In genomic region chr2:163823771-163824170, GRCm38 (mm10) we compare ENCODE assay signal across 9 mouse cellular contexts. TPM values are rescaled to one million over a fixed set of nuclear protein-coding genes. Genes with fewer than 3 reads are reported as not detected.
DNase-seq lines count a peak whose midpoint lies in the region; ATAC-seq lines count a peak whose summit lies in the region.
"Had no signal": no experiment of that assay in that cellular context is flagged by ENCODE, and none has a peak within 500 bp of the region (broad histone marks: within the 10 kb centered on the region; RNA-seq: fewer than 3 reads in every experiment).

No protein-coding gene starts in this region.

- no peak overlapping the region for H3K27ac ChIP-seq in midbrain, embryonic 11.5 days (ENCODE audit: low read depth, low read length)
- no peak overlapping the region for H3K27ac ChIP-seq in midbrain, embryonic 15.5 days
- no peak overlapping the region for H3K27ac ChIP-seq in heart, embryonic 13.5 days (replicated peaks)
- no peak overlapping the region for H3K27ac ChIP-seq in limb, embryonic 13.5 days
- H3K27ac ChIP-seq in neural tube, embryonic 15.5 days (replicated peaks): no peak overlapping the region

- peak overlapping the region; percentile 10; the same call in 1 of the 2 replicates for H3K4me2 ChIP-seq in midbrain, embryonic 11.5 days
- H3K4me2 ChIP-seq in midbrain, embryonic 15.5 days: no peak overlapping the region
- H3K4me2 ChIP-seq in heart, embryonic 13.5 days: peak overlapping the region; percentile 58
- peak overlapping the region; percentile 50 for H3K4me2 ChIP-seq in limb, embryonic 13.5 days (replicated peaks)
- peak overlapping the region; percentile 27 for H3K4me2 ChIP-seq in neural tube, embryonic 15.5 days

- intact Hi-C loops in left cerebral cortex, postnatal 25 days (cut with DNase I): loop anchor here (10.0 kb wide), 1 partner anchor 289 kb away; no protein-coding TSS in a partner anchor

- no peaks in the 10 kb centered on the region for H3K36me3 ChIP-seq in midbrain, embryonic 11.5 days (ENCODE audit: control insufficient read depth, insufficient read depth, low read length)
- no peaks in the 10 kb centered on the region for H3K36me3 ChIP-seq in midbrain, embryonic 15.5 days (replicated peaks)
- H3K36me3 ChIP-seq in heart, embryonic 13.5 days: no peaks in the 10 kb centered on the region
- H3K36me3 ChIP-seq in limb, embryonic 13.5 days: no peaks in the 10 kb centered on the region
- H3K36me3 ChIP-seq in neural tube, embryonic 15.5 days: no peaks in the 10 kb centered on the region

- no peak for DNase-seq in midbrain, embryonic 11.5 days (ENCODE audit: low spot score, missing footprints)
- DNase-seq in right cerebral cortex, postnatal 10 days (ENCODE audit: low spot score in 2 of 2): no peak
- no peak for DNase-seq in left cerebral cortex, postnatal 25 days (ENCODE audit: low spot score in 2 of 2)
- no peak for DNase-seq in right cerebral cortex, postnatal 4 days

- ATAC-seq in midbrain, embryonic 11.5 days (ENCODE audit: low FRiP score): peak; percentile 33; the same call in 1 of the 2 replicates
- ATAC-seq in midbrain, embryonic 15.5 days (replicated peaks): no peak
- no peak for ATAC-seq in heart, embryonic 13.5 days (ENCODE audit: extremely low read depth, insufficient number of reproducible peaks, low FRiP score, low TSS enrichment)
- ATAC-seq in limb, embryonic 13.5 days (ENCODE audit: low FRiP score, low read depth): peak; percentile 75
- no peak for ATAC-seq in neural tube, embryonic 15.5 days (ENCODE audit: low FRiP score)

- no peak overlapping the region for H3K9ac ChIP-seq in midbrain, embryonic 11.5 days (ENCODE audit: low read length)
- no peak overlapping the region for H3K9ac ChIP-seq in midbrain, embryonic 15.5 days
- peak overlapping the region; percentile 45; the same call in 1 of the 2 replicates for H3K9ac ChIP-seq in heart, embryonic 13.5 days
- 0 out of 2 replicates have a peak overlapping the region, but pooled peaks have one; percentile 4 for H3K9ac ChIP-seq in limb, embryonic 13.5 days
- H3K9ac ChIP-seq in neural tube, embryonic 15.5 days (replicated peaks): no peak overlapping the region

- no peaks in the 10 kb centered on the region for H3K27me3 ChIP-seq in midbrain, embryonic 11.5 days (ENCODE audit: control insufficient read depth, insufficient read depth, low read length)
- H3K27me3 ChIP-seq in midbrain, embryonic 15.5 days (replicated peaks): no peaks in the 10 kb centered on the region
- H3K27me3 ChIP-seq in heart, embryonic 13.5 days (replicated peaks): peaks cover 24% of the 10 kb centered on the region
- H3K27me3 ChIP-seq in limb, embryonic 13.5 days: no peaks in the 10 kb centered on the region
- H3K27me3 ChIP-seq in neural tube, embryonic 15.5 days (replicated peaks): no peaks in the 10 kb centered on the region; the same call in 1 of the 2 replicates

- no peaks in the 10 kb centered on the region for H3K9me3 ChIP-seq in midbrain, embryonic 11.5 days (ENCODE audit: control insufficient read depth, low read length)
- no peaks in the 10 kb centered on the region for H3K9me3 ChIP-seq in midbrain, embryonic 15.5 days
- H3K9me3 ChIP-seq in heart, embryonic 13.5 days: no peaks in the 10 kb centered on the region
- H3K9me3 ChIP-seq in limb, embryonic 13.5 days: no peaks in the 10 kb centered on the region
- H3K9me3 ChIP-seq in neural tube, embryonic 15.5 days (replicated peaks): no peaks in the 10 kb centered on the region

- 21% methylated on average over 11 of the region's 11 CpGs for WGBS in midbrain, embryonic 11.5 days
- 25% methylated on average over 11 of the region's 11 CpGs for WGBS in midbrain, embryonic 15.5 days
- 22% methylated on average over 11 of the region's 11 CpGs for WGBS in heart, embryonic 13.5 days
- WGBS in limb, embryonic 13.5 days: 16% methylated on average over 11 of the region's 11 CpGs
- WGBS in neural tube, embryonic 15.5 days: 21% methylated on average over 11 of the region's 11 CpGs

- no peak overlapping the region for H3K4me3 ChIP-seq in midbrain, embryonic 11.5 days (ENCODE audit: low read depth, low read length)
- H3K4me3 ChIP-seq in midbrain, embryonic 15.5 days: no peak overlapping the region
- peak overlapping the region; percentile 16; the same call in 1 of the 2 replicates for H3K4me3 ChIP-seq in heart, embryonic 13.5 days
- peak overlapping the region; percentile 18 for H3K4me3 ChIP-seq in limb, embryonic 13.5 days
- no peak overlapping the region for H3K4me3 ChIP-seq in neural tube, embryonic 15.5 days (replicated peaks)
- H3K4me3 ChIP-seq: myocyte had no signal

- H3K4me1 ChIP-seq in midbrain, embryonic 11.5 days (ENCODE audit: control insufficient read depth, insufficient read depth, low read length): peaks cover 4% of the 10 kb centered on the region; the same call in 1 of the 2 replicates
- no peaks in the 10 kb centered on the region for H3K4me1 ChIP-seq in midbrain, embryonic 15.5 days
- H3K4me1 ChIP-seq in heart, embryonic 13.5 days: peaks cover 8% of the 10 kb centered on the region
- H3K4me1 ChIP-seq in limb, embryonic 13.5 days: peaks cover 10% of the 10 kb centered on the region; the same call in 1 of the 2 replicates
- peaks cover 4% of the 10 kb centered on the region; the same call in 1 of the 2 replicates for H3K4me1 ChIP-seq in neural tube, embryonic 15.5 days

RNA-seq across cellular contexts. Expression of gene Ccn5, which starts 3.1 kb away (rescaled TPM):
- 0.40 and 0.54 TPM in 2 replicates for polyA plus RNA-seq in midbrain, embryonic 11.5 days (2014; fragmentation: Nextera tagmentation; extraction: Ambion mirVana)
- polyA plus RNA-seq in midbrain, embryonic 15.5 days (2015; fragmentation: Nextera tagmentation; extraction: Ambion mirVana): 0.28 and 0.68 TPM in 2 replicates
- 0.16 and 0.28 TPM in 2 replicates for polyA plus RNA-seq in heart, embryonic 13.5 days (2015; fragmentation: Nextera tagmentation; extraction: Ambion mirVana)
- 0.29 and 0.36 TPM in 2 replicates for polyA plus RNA-seq in limb, embryonic 13.5 days (2015; fragmentation: Nextera tagmentation; extraction: Ambion mirVana)
- 0.31 and 0.54 TPM in 2 replicates for polyA plus RNA-seq in neural tube, embryonic 15.5 days (2015; fragmentation: Nextera tagmentation; extraction: Ambion mirVana)
- total RNA-seq in left cerebral cortex, postnatal 25 days (2021): not detected

RNA-seq across cellular contexts. Expression of gene Kcnk15, which starts 29.7 kb away (rescaled TPM):
- not detected in 2 replicates for polyA plus RNA-seq in midbrain, embryonic 11.5 days (2014; fragmentation: Nextera tagmentation; extraction: Ambion mirVana)
- polyA plus RNA-seq in midbrain, embryonic 15.5 days (2015; fragmentation: Nextera tagmentation; extraction: Ambion mirVana): 0.22 TPM in 1 of 2 replicates, not detected in the other
- polyA plus RNA-seq in heart, embryonic 13.5 days (2015; fragmentation: Nextera tagmentation; extraction: Ambion mirVana): not detected in 2 replicates
- not detected in 2 replicates for polyA plus RNA-seq in limb, embryonic 13.5 days (2015; fragmentation: Nextera tagmentation; extraction: Ambion mirVana)
- 0.24 TPM in 1 of 2 replicates, not detected in the other for polyA plus RNA-seq in neural tube, embryonic 15.5 days (2015; fragmentation: Nextera tagmentation; extraction: Ambion mirVana)
- total RNA-seq in left cerebral cortex, postnatal 25 days (2021): under 1 TPM; 0.23 to 0.25 TPM
- polyA plus RNA-seq: myocyte had no signal

Comparison
In these comparisons a context has a peak if more than half of its experiments do, and no peak if none do; other contexts are left out.
1. ATAC-seq: peak in midbrain, embryonic 11.5 days (single experiment) and limb, embryonic 13.5 days (single experiment); none in midbrain, embryonic 15.5 days (single experiment), heart, embryonic 13.5 days (single experiment) and neural tube, embryonic 15.5 days (single experiment).
2. H3K4me3 ChIP-seq: peak in heart, embryonic 13.5 days (single experiment) and limb, embryonic 13.5 days (single experiment); none in midbrain, embryonic 11.5 days (single experiment), midbrain, embryonic 15.5 days (single experiment) and neural tube, embryonic 15.5 days (single experiment).
3. H3K9ac ChIP-seq: peak in heart, embryonic 13.5 days (single experiment) and limb, embryonic 13.5 days (single experiment); none in midbrain, embryonic 11.5 days (single experiment), midbrain, embryonic 15.5 days (single experiment) and neural tube, embryonic 15.5 days (single experiment).